In genomic region chr9:61442951-61443630, GRCm38 (mm10) we compare ENCODE assay signal across 15 mouse cellular contexts.
DNase-seq lines count a peak whose midpoint lies in the region; ATAC-seq and TF ChIP-seq lines count a peak whose summit lies in the region.
"Had no signal": no experiment of that assay in that cellular context is flagged by ENCODE, and none has a peak within 500 bp of the region (broad histone marks: within the 10 kb centered on the region; RNA-seq: fewer than 3 reads in every experiment).

No protein-coding gene starts in this region.

- H3K27me3 ChIP-seq in hindbrain, embryonic 11.5 days (ENCODE audit: control insufficient read depth, insufficient read depth, low read length) = no peaks in the 10 kb centered on the region; the same call in 1 of the 2 replicates
- no peaks in the 10 kb centered on the region for H3K27me3 ChIP-seq in hindbrain, postnatal 0 days (ENCODE audit: insufficient read depth, low read length)
- H3K27me3 ChIP-seq: CH12.LX had no signal

- peak; percentile 30; the same call in 1 of the 2 replicates for ATAC-seq in hindbrain, embryonic 11.5 days (ENCODE audit: low FRiP score)
- no peak for ATAC-seq in hindbrain, postnatal 0 days

- H3K9ac ChIP-seq in hindbrain, embryonic 11.5 days (ENCODE audit: low read depth, low read length) = no peak overlapping the region
- H3K9ac ChIP-seq in hindbrain, postnatal 0 days (replicated peaks; ENCODE audit: low read length) = no peak overlapping the region
- H3K9ac ChIP-seq: embryonic facial prominence, embryonic 13.5 days; heart, embryonic 13.5 days; limb, embryonic 12.5 days; lung, embryonic 14.5 days had no signal

- TF ChIP-seq CTCF in hindbrain, postnatal 0 days (IDR thresholded peaks at IDR 0.05; ENCODE audit: low read depth) = no peak
- TF ChIP-seq CTCF in lung, adult 2 months (IDR thresholded peaks at IDR 0.05; ENCODE audit: insufficient read depth, low read length) = no peak

- no peaks in the 10 kb centered on the region for H3K9me3 ChIP-seq in hindbrain, embryonic 11.5 days (ENCODE audit: control insufficient read depth, low read length)
- H3K9me3 ChIP-seq in hindbrain, postnatal 0 days (ENCODE audit: low read length) = no peaks in the 10 kb centered on the region
- H3K9me3 ChIP-seq: embryonic facial prominence, embryonic 13.5 days; heart, embryonic 13.5 days; limb, embryonic 12.5 days had no signal

- H3K27ac ChIP-seq in hindbrain, embryonic 11.5 days (ENCODE audit: low read depth, low read length) = 0 out of 2 replicates have a peak overlapping the region, but pooled peaks have one; percentile 10
- no peak overlapping the region for H3K27ac ChIP-seq in hindbrain, postnatal 0 days
- H3K27ac ChIP-seq: embryonic facial prominence, embryonic 13.5 days; heart, embryonic 13.5 days had no signal

- peaks cover 16% of the 10 kb centered on the region for H3K4me1 ChIP-seq in hindbrain, embryonic 11.5 days (replicated peaks; ENCODE audit: control insufficient read depth, insufficient read depth, low read length)
- 0 out of 2 replicates have a peak, but pooled peaks cover 5% of the 10 kb centered on the region for H3K4me1 ChIP-seq in hindbrain, postnatal 0 days (ENCODE audit: insufficient read depth, low read length)
- no peaks in the 10 kb centered on the region for H3K4me1 ChIP-seq in lung, adult 2 months (ENCODE audit: control insufficient read depth, insufficient read depth, low read length)

- WGBS in hindbrain, embryonic 11.5 days = 54% methylated on average over 5 of the region's 5 CpGs
- WGBS in hindbrain, postnatal 0 days = 63% methylated on average over 5 of the region's 5 CpGs
- 62% methylated on average over 5 of the region's 5 CpGs for WGBS in lung, adult 2 months

- H3K36me3 ChIP-seq in hindbrain, embryonic 11.5 days (ENCODE audit: control insufficient read depth, insufficient read depth, low read length) = no peaks in the 10 kb centered on the region
- H3K36me3 ChIP-seq in hindbrain, postnatal 0 days (ENCODE audit: insufficient read depth, low read length) = no peaks in the 10 kb centered on the region
- H3K36me3 ChIP-seq: embryonic facial prominence, embryonic 13.5 days; heart, embryonic 13.5 days; limb, embryonic 12.5 days had no signal

- no peak overlapping the region for H3K4me3 ChIP-seq in hindbrain, embryonic 11.5 days (ENCODE audit: low read depth, low read length)
- H3K4me3 ChIP-seq in hindbrain, postnatal 0 days (ENCODE audit: low read length) = no peak overlapping the region
- no peak overlapping the region for H3K4me3 ChIP-seq in lung, adult 2 months (replicated peaks; ENCODE audit: extremely low read depth, low read depth, low read length)
- H3K4me3 ChIP-seq: embryonic facial prominence, embryonic 13.5 days; heart, embryonic 13.5 days; limb, embryonic 12.5 days had no signal

- no peak for TF ChIP-seq POLR2A in lung, adult 2 months (IDR thresholded peaks at IDR 0.05; ENCODE audit: borderline replicate concordance, extremely low read depth, low read depth, low read length)

- no peak for DNase-seq in hindbrain, embryonic 11.5 days (ENCODE audit: low spot score)
- DNase-seq in hindbrain, postnatal 0 days (ENCODE audit: low spot score) = no peak
- DNase-seq in R1 (ENCODE audit: low read depth, low spot score) (peak; percentile 28), liver (no peak)
- DNase-seq in embryo, embryonic 11 days = peak; percentile 58
- DNase-seq in kidney, postnatal 25 days = peak; percentile 12 to 41
- no peak for DNase-seq in thymus, postnatal 10 days (ENCODE audit: low spot score in 2 of 2)
- DNase-seq in lung, adult 2 months = no peak
- DNase-seq: adrenal gland, postnatal 36 days; cerebellum, adult 11 months; lung, embryonic 14.5 days had no signal

- no peak overlapping the region for H3K4me2 ChIP-seq in hindbrain, embryonic 11.5 days (replicated peaks; ENCODE audit: low read depth, low read length)
- H3K4me2 ChIP-seq in hindbrain, postnatal 0 days (ENCODE audit: low read depth, low read length) = no peak overlapping the region
- H3K4me2 ChIP-seq: embryonic facial prominence, embryonic 13.5 days; heart, embryonic 13.5 days; limb, embryonic 12.5 days; lung, embryonic 14.5 days had no signal

Comparison
In these comparisons a context has a peak if more than half of its experiments do, and no peak if none do; other contexts are left out.
1. DNase-seq: peak in R1 (single experiment), embryo, embryonic 11 days (single experiment) and kidney, postnatal 25 days (2 of 2); none in hindbrain, embryonic 11.5 days (single experiment), hindbrain, postnatal 0 days (single experiment), thymus, postnatal 10 days (0 of 2), lung, adult 2 months (single experiment) and liver (single experiment).